Mouse (Mus musculus) CD4-positive, CD25-positive, alpha-beta regulatory T cell, adult 2 months (primary cell): ENCODE measurements around the gene Aar2.

Source experiments
- DNase-seq: peaks from one replicate; pipeline ENCODE4 v3.0.0-alpha.2; 2012; ENCODE audit warnings: low read depth, low spot score

The Aar2 gene

GRCm38 (mm10) chr2:156566512-156566911, 19.1 kb downstream of the Aar2 start:
- DNase-seq = no peak

- DNase-seq = no peak
Measured at GRCm38 (mm10) chr2:156568647-156569046, 21.3 kb downstream of the Aar2 start.

- DNase-seq = no peak
Measured at GRCm38 (mm10) chr2:156569261-156569660, 21.9 kb downstream of the Aar2 start.

GRCm38 (mm10) chr2:156571521-156571920, 24.1 kb downstream of the Aar2 start:
- DNase-seq = no peak

- DNase-seq = no peak
Measured at GRCm38 (mm10) chr2:156576850-156577587, 29.6 kb downstream of the Aar2 start.

- DNase-seq = no peak
Measured at GRCm38 (mm10) chr2:156580507-156580906, 33.1 kb downstream of the Aar2 start.

GRCm38 (mm10) chr2:156581244-156581643, 33.9 kb downstream of the Aar2 start:
- DNase-seq = no peak

- no peak for DNase-seq
Measured at GRCm38 (mm10) chr2:156582887-156583286, 35.5 kb downstream of the Aar2 start.

GRCm38 (mm10) chr2:156584154-156584796, 36.9 kb downstream of the Aar2 start:
- DNase-seq = peak; percentile 35

- DNase-seq = no peak
Measured at GRCm38 (mm10) chr2:156584797-156585471, 37.5 kb downstream of the Aar2 start.

GRCm38 (mm10) chr2:156589481-156589880, 42.1 kb downstream of the Aar2 start:
- no peak for DNase-seq

GRCm38 (mm10) chr2:156594987-156595490, 47.7 kb downstream of the Aar2 start:
- DNase-seq = no peak

- no peak for DNase-seq
Measured at GRCm38 (mm10) chr2:156602581-156602980, 55.2 kb downstream of the Aar2 start.

GRCm38 (mm10) chr2:156603671-156604070, 56.3 kb downstream of the Aar2 start:
- no peak for DNase-seq

- DNase-seq = no peak
Measured at GRCm38 (mm10) chr2:156605144-156605543, 57.8 kb downstream of the Aar2 start.

GRCm38 (mm10) chr2:156605971-156606370, 58.6 kb downstream of the Aar2 start:
- no peak for DNase-seq

- peak; percentile 8 for DNase-seq
Measured at GRCm38 (mm10) chr2:156613081-156613540, 65.7 kb downstream of the Aar2 start.

GRCm38 (mm10) chr2:156613541-156614257, 66.3 kb downstream of the Aar2 start, which contains the start of gene Dlgap4:
Gene Dlgap4, plus strand, starts transcription at chr2:156613705.
- DNase-seq = no peak

- no peak for DNase-seq
Measured at GRCm38 (mm10) chr2:156614258-156614556, 66.8 kb downstream of the Aar2 start.

GRCm38 (mm10) chr2:156614661-156615654, 67.6 kb downstream of the Aar2 start:
- DNase-seq = no peak

- no peak for DNase-seq
Measured at GRCm38 (mm10) chr2:156616513-156616912, 69.1 kb downstream of the Aar2 start.
